Mouse (Mus musculus) neutrophil, adult 5-6 weeks (primary cell): ENCODE data around the gene Sertad1. TPM values are rescaled to one million over a fixed set of nuclear protein-coding genes. Genes with fewer than 3 reads are reported as not detected.
A peak's percentile ranks its signal among the peaks of the same experiment; 100 is the strongest.

Source experiments
- ATAC-seq: fragments of 151-379, 151-347 bp; 2 replicates; pipeline ENCODE4 v1.8.0; 2017; ENCODE audit warnings: mild to moderate bottlenecking, moderate TSS enrichment; ENCODE audit not compliant: insufficient number of reproducible peaks, poor library complexity, low FRiP score, severe bottlenecking; ENCODE audit errors: extremely low read depth
- total RNA-seq: library from RNA; stranded (forward); fragments of 200-1000 nt; gene quantifications from 2 replicates; pipeline ENCODE4 v1.2.3, GENCODE M21; 2017

Sertad1 gene
- 32.6 and 38.4 TPM in 2 replicates for total RNA-seq

GRCm38 (mm10) chr7:27486770-27487697 is at the start of gene Sertad1:
Gene Sertad1, plus strand, starts transcription at chr7:27486910.
- peak; percentile 85 for ATAC-seq

GRCm38 (mm10) chr7:27437544-27437943 is 49.2 kb upstream of the Sertad1 start:
- ATAC-seq = peak; percentile 65

DNA sequence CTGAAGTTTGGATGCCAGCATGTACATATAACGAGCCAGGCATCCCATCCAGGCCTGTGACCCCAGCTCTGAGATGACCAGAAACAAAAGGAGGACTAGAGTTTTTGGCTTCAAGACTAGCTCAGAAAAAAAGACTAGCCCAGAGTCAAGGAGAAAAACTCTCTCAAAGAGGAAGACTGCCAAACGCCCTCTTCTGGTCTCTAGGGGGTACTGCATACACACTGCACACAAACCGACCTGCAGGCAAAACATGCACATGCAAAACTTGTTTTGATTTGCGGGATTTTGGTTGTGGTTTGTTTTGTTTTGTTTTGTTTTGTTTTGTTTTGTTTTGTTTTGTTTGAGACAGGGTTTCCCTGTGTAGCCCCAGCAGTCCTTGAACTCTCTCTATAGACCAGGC is 46.7 kb upstream of the Sertad1 start:
- no peak for ATAC-seq

GRCm38 (mm10) chr7:27446051-27446450 is 40.7 kb upstream of the Sertad1 start:
- ATAC-seq = no peak

DNA sequence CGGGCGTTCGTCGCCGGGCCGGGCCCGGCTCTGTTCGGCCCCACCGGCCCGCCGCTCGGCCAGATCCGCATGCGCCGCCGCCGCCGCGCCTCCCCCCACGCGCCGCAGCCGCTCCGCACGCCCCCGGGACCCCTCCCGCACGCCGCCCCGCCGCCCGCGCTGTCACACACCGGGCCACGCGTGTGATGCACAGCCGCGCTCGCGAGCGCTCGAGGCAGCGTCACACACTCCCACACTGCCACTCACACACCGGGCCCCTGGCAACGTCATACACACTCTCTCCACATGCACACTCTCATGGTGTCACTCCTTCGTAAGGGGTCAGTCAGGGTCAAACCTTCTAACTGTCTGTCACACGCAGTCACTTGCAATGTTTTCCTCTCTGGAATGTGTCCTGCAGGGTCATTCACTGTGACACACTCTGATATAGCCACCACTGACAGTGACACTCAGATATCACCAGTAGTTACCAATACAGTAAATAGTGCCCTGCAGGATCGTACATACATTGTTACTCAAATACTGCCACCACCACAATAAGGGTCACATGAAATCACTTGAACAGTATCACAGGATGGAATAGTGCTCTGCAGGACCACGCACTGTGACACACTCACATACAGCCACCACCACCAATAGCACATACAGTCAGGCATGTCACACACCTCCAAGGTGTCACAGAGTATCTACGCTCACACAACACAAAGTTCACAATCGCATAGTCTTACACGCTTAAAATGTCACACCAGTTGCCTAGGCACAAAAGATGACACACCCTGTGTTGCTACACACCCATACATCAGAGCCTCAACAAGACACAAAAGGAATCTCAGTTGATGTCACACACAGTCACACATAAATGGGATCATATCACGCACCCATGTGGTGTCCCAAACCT is 39.9 kb upstream of the Sertad1 start:
- ATAC-seq = no peak

GRCm38 (mm10) chr7:27447419-27448286 is 39.1 kb upstream of the Sertad1 start, which contains the start of the genes Sptbn4 and Blvrb:
Gene Sptbn4, minus strand, starts transcription at chr7:27447686.
Gene Blvrb, plus strand, starts transcription at chr7:27447978.
- peak; percentile 85 for ATAC-seq

- no peak for ATAC-seq
Observed at GRCm38 (mm10) chr7:27448421-27449206, 38.1 kb upstream of the Sertad1 start.

DNA sequence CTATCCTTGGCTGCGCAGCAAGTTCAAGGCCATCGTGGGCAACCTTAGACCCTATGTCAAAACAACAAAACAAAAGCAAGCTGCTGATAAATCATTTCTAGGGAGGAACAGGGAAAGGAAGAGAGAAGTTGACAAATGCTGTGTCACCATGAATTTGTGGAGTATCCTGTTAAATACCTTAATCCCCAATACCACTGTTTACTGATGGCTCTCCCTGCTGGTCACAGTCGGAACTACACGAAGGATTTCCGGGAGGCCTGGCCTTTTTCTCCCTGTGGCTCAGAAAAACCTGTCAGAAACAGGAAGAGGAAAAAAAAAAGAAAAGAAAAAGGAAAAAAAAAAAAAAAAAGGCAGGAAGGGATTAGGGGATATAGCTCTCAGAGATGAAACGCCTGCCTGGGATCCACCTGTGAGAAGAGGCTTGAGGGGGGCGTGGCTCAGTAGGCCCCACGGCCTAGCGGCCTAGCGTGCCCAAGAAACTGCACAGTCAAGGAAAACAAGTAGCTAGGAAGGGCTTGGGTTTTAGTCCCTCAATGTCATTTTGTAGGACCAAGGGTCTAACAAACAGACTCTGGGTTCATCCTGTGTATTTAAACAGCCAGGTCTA is 37.4 kb upstream of the Sertad1 start:
- ATAC-seq = no peak

DNA sequence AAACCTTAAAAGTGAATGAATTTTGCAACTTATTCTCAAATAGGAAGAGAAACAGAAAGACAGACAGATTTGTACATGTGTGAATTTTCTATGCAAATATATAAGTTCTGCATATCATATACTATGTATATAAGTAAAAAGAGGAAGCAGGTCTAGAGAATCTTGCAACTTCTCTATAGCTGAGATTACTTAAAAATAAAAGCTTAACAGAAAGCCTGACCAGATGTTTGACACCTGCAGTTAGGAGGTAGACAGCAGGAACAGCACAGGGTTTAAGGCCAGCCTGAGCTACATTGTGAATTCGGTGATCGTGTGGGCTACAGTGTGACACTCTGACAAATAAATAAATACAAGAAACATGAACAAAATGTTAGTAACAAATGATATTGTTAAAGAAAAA is 35.4 kb upstream of the Sertad1 start:
- peak; percentile 30; the same call in 1 of the 2 replicates for ATAC-seq

DNA sequence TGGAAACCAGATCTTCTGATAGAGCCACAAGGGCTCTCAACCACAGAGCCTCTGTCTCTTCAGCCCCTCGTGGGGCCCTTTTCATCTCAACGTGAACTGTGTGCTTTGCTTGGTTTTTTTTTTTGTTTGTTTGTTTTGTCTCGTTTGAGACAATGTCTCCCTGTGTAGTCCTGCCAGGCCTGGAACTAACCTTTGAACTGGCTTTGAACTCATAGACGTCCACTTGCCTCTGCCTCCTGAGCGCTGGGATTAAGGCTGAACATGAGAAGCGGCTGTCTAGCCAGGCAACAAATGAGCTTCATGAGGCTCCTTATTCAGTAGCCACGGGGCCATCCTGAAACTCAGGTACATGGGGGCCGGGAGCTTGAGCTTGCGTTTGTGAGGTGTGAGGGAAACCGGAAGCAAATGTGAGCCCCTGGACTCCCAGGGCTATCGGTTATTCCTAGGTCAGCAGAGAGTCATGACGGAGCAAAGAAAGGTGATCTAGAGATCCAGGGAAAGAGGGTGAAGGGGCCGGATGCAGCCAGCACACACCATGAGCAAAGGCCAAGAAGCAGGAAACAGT is 34.4 kb upstream of the Sertad1 start:
- no peak for ATAC-seq

- 0 out of 2 replicates have a peak, but pooled peaks have one; percentile 27 for ATAC-seq
Observed at GRCm38 (mm10) chr7:27454461-27455121, 32.1 kb upstream of the Sertad1 start.

DNA sequence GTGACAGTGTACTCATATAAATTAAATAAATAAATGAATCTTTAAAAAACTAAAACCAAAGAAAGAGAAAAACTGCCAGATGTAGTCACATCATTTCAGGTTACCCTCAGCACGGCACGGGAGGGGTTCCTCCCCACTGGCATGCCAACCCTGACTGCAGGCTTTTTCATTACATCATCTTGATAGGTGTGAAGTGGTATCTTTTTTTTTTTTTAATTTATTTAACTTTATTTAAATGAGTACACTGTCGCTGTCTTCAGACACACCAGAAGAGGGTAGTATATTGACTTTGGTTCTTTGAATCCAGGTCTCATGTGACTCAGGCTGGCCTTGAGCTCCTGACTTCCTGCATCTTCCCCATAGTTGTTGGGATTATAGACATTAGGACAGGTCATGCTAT is 31.4 kb upstream of the Sertad1 start:
- ATAC-seq = no peak

GRCm38 (mm10) chr7:27458614-27459013 is 28.1 kb upstream of the Sertad1 start:
- no peak for ATAC-seq

GRCm38 (mm10) chr7:27459640-27460039 is 27.1 kb upstream of the Sertad1 start:
- ATAC-seq = no peak

GRCm38 (mm10) chr7:27460477-27460876 is 26.2 kb upstream of the Sertad1 start:
- ATAC-seq = no peak

DNA sequence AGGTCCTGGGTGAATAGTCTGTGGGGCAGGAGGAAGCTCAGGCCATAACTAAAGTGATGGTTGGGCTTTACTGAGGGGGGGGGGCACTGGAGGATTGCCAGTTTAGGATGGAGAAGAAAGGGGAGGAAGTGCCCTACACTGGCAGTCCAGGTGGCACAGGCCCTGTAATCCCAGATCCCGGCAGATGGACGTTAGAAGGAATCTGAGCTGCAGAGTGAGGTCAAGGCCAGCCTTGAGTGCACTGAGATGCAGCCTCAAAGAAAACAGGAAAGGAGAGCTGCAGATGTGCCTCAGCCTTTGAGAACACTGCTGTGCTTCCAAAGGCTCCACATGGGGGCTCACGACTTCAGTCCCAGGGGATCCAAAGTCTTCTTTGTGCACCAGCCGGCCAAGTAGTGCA is 19.1 kb upstream of the Sertad1 start:
- no peak for ATAC-seq
